Mouse (Mus musculus): ENCODE data around the gene Ace. TPM values are rescaled to one million over a fixed set of nuclear protein-coding genes. Genes with fewer than 3 reads are reported as not detected.
"Not testable (repeated sequence)": the region's sequence is repeated elsewhere in the genome, so short reads cannot be mapped to it uniquely, and the experiment has no call there.

The Ace gene
- polyA plus RNA-seq, 1 experiment from 2014 or later = 18.6 TPM

DNA sequence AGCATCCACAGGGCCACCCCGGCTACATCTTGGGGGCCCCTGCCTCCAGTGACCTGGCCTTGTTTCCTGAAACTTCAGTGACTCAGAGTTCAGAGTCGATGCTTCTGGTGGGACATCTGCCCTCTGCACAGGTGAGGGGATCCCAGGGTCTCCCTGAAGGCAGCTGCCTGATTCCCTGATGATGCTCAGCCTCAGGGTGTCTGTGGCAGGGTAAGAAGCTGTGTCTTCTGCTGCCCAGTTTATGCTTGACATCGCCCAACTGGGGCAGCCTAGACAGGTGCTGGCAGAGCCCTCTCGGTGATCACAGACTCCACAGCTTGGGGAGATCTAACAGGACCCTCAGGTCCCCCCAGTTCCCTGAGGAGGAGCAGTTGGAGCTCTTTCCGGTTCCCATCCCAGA lies 59.9 kb downstream of the Ace start:
- no peak overlapping the region for H3K4me2 ChIP-seq (ENCODE audit: low read depth, low read length)
- no peaks in the 10 kb centered on the region for H3K27me3 ChIP-seq (replicated peaks; ENCODE audit: control insufficient read depth, insufficient read depth, low read length)
- H3K4me1 ChIP-seq (ENCODE audit: control insufficient read depth, insufficient read depth, low read length) = 0 out of 2 replicates have a peak, but pooled peaks cover 3% of the 10 kb centered on the region
- H3K27ac ChIP-seq (ENCODE audit: low read length) = no peak overlapping the region
- no peak overlapping the region for H3K9ac ChIP-seq (ENCODE audit: low read depth, low read length)
- 92% methylated on average over 5 of the region's 5 CpGs for WGBS
- ATAC-seq = no peak; the same call in 1 of the 2 replicates
- H3K4me3 ChIP-seq (ENCODE audit: low read length) = no peak overlapping the region
- no peaks in the 10 kb centered on the region for H3K9me3 ChIP-seq (ENCODE audit: control insufficient read depth, low read length)
- no peaks in the 10 kb centered on the region for H3K36me3 ChIP-seq (ENCODE audit: control insufficient read depth, insufficient read depth, low read length)

DNA sequence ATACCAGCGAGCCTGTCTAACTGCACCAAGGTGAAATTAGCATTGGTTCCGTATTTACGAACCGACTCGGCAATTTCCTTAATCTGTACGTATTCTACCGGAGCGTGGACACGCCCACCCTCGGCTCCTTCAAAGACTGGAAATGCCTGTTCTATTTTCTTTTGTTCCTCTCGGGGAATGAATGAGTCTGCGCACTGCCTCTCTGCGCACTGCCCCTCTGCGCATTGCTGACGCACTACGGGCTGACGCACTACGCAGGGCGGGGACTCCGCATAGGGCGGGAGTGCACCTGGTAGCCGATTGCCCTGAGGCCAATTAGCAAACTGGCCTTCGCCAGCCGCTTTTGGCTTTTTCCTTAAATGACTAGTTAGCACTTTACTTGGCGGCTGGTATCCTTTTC lies 64.3 kb downstream of the Ace start:
- 41% methylated on average over 1 of the region's 25 CpGs for WGBS

DNA sequence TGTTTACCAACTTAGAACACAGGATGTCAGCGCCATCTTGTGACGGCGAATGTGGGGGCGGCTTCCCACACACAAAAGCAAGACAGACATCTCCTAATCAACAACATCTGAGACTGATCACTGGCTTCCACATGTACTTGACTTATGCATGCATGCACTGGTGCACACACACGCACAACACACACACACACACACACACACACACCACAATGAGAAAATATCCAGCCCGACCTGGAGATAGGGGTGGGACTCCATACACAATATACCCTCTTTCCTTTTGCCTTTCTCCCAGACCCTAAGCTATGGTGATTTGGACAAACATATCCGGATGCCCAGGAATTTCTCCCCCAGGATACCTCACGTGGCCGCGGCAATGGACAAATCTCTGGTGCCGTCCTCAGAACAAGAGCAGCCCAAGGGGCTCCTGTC lies 65.8 kb downstream of the Ace start:
- H3K9me3 ChIP-seq (ENCODE audit: control insufficient read depth, low read length) = no peaks in the 10 kb centered on the region
- H3K36me3 ChIP-seq (ENCODE audit: control insufficient read depth, insufficient read depth, low read length) = no peaks in the 10 kb centered on the region
- no peak overlapping the region for H3K4me3 ChIP-seq (ENCODE audit: low read length)
- ATAC-seq = 0 out of 2 replicates have a peak, but pooled peaks have one; percentile 14
- H3K27me3 ChIP-seq (replicated peaks; ENCODE audit: control insufficient read depth, insufficient read depth, low read length) = no peaks in the 10 kb centered on the region
- peak overlapping the region; percentile 20 for H3K27ac ChIP-seq (ENCODE audit: low read length)
- 30% methylated on average over 11 of the region's 11 CpGs for WGBS
- H3K9ac ChIP-seq (ENCODE audit: low read depth, low read length) = peak overlapping the region; percentile 51; the same call in 1 of the 2 replicates
- H3K4me1 ChIP-seq (ENCODE audit: control insufficient read depth, insufficient read depth, low read length) = peaks cover 12% of the 10 kb centered on the region
- H3K4me2 ChIP-seq (ENCODE audit: low read depth, low read length) = no peak overlapping the region

More for the DNA sequence above, 64.3 kb downstream of the Ace start:
- H3K4me3 ChIP-seq (ENCODE audit: low read length) = peak overlapping the region; percentile 37
- not testable (repeated sequence) for H3K4me1 ChIP-seq (ENCODE audit: control insufficient read depth, insufficient read depth, low read length); H3K9ac ChIP-seq (ENCODE audit: low read depth, low read length); ATAC-seq; H3K27me3 ChIP-seq (replicated peaks; ENCODE audit: control insufficient read depth, insufficient read depth, low read length); H3K4me2 ChIP-seq (ENCODE audit: low read depth, low read length); H3K9me3 ChIP-seq (ENCODE audit: control insufficient read depth, low read length); H3K27ac ChIP-seq (ENCODE audit: low read length); H3K36me3 ChIP-seq (ENCODE audit: control insufficient read depth, insufficient read depth, low read length)

GRCm38 (mm10) chr11:106034986-106035385 lies 67.2 kb downstream of the Ace start:
- no peak overlapping the region for H3K9ac ChIP-seq (ENCODE audit: low read depth, low read length)
- H3K4me2 ChIP-seq (ENCODE audit: low read depth, low read length) = no peak overlapping the region
- H3K9me3 ChIP-seq (ENCODE audit: control insufficient read depth, low read length) = no peaks in the 10 kb centered on the region
- no peak overlapping the region for H3K4me3 ChIP-seq (ENCODE audit: low read length)
- no peak for ATAC-seq
- 84% methylated on average over 9 of the region's 9 CpGs for WGBS
- H3K36me3 ChIP-seq (ENCODE audit: control insufficient read depth, insufficient read depth, low read length) = no peaks in the 10 kb centered on the region
- no peaks in the 10 kb centered on the region for H3K27me3 ChIP-seq (replicated peaks; ENCODE audit: control insufficient read depth, insufficient read depth, low read length)
- peaks cover 13% of the 10 kb centered on the region for H3K4me1 ChIP-seq (ENCODE audit: control insufficient read depth, insufficient read depth, low read length)
- H3K27ac ChIP-seq (ENCODE audit: low read length) = no peak overlapping the region

DNA sequence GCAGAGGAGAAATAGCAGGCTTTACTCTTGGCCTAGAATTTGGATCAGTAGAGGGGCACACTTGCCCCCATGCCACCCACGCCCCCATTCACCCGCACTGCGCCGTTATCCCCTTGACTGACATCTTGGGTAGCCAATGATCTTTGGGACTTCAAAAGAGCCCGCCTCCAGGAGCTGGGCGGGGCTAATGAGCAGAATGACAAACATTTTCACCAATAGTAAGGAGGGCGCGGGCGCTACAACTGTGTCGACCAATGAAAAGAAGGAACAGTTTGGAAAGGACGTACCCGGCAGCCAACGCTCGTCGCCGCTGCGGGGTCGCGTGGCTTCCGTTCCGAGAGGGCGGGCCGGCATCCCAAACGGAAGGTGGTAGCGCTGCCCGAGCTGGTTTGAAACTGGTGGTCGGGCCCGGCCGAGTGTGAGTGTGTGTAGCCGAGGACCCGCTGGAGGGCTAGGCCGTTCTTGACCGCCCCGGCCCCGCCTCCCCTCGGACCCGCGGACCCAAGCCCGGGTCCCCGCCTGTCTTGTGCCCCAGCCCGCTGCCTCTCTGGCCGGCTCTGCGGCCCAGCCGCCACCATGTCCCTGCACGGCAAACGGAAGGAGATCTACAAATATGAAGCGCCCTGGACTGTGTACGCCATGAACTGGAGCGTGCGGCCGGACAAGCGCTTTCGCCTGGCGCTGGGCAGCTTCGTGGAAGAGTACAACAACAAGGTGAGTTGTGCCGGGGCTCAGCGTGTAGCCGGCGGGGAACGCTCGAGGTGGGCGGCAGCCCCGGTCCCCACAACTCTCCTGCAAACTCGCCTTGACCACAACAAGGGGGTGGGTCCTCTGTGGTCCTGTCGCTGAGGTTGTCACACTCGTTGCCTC lies 69.0 kb downstream of the Ace start, which contains the start of gene Dcaf7:
Dcaf7 (plus strand) TSS at position 325 of the 870 bp plus-strand sequence.
- Histone ChIP-seq H3K27me3 (replicated peaks; ENCODE audit: control insufficient read depth, insufficient read depth, low read length) (no peaks in the 10 kb centered on the region), H3K9me3 (ENCODE audit: control insufficient read depth, low read length) (no peaks in the 10 kb centered on the region), H3K4me3 (ENCODE audit: low read length) (peak within 1 kb of the TSS; percentile 99), H3K9ac (ENCODE audit: low read depth, low read length) (peak within 1 kb of the TSS; percentile 97), H3K4me2 (ENCODE audit: low read depth, low read length) (peak within 1 kb of the TSS; percentile 86), H3K27ac (ENCODE audit: low read length) (peak within 1 kb of the TSS; percentile 89), H3K36me3 (ENCODE audit: control insufficient read depth, insufficient read depth, low read length) (no peaks in the 10 kb centered on the region), H3K4me1 (ENCODE audit: control insufficient read depth, insufficient read depth, low read length) (peaks cover 13% of the 10 kb centered on the region)
- peak; percentile 99 for ATAC-seq
- under 1% methylated on average over 66 of the region's 66 CpGs for WGBS

GRCm38 (mm10) chr11:106037418-106037751 lies 69.6 kb downstream of the Ace start:
- under 1% methylated on average over 13 of the region's 13 CpGs for WGBS
- no peak for ATAC-seq
- H3K4me3 ChIP-seq (ENCODE audit: low read length) = peak overlapping the region; percentile 99

More at GRCm38 (mm10) chr11:106037418-106037751, 69.6 kb downstream of the Ace start:
- Histone ChIP-seq H3K27me3 (replicated peaks; ENCODE audit: control insufficient read depth, insufficient read depth, low read length) (no peaks in the 10 kb centered on the region), H3K9ac (ENCODE audit: low read depth, low read length) (peak overlapping the region; percentile 97), H3K4me2 (ENCODE audit: low read depth, low read length) (peak overlapping the region; percentile 86), H3K4me1 (ENCODE audit: control insufficient read depth, insufficient read depth, low read length) (peaks cover 13% of the 10 kb centered on the region), H3K36me3 (ENCODE audit: control insufficient read depth, insufficient read depth, low read length) (no peaks in the 10 kb centered on the region), H3K9me3 (ENCODE audit: control insufficient read depth, low read length) (no peaks in the 10 kb centered on the region), H3K27ac (ENCODE audit: low read length) (peak overlapping the region; percentile 89)

Other genes with a start within 250 kb of the Ace start
- gene Cyb561, start 14.6 kb upstream of the Ace start, polyA plus RNA-seq (2015; fragmentation: Nextera tagmentation; extraction: Ambion mirVana) = 43.9 and 46.5 TPM in 2 replicates
- 0.07 TPM in 1 of 2 replicates, not detected in the other for gene Ace3, start 26.7 kb downstream of the Ace start, polyA plus RNA-seq (2015; fragmentation: Nextera tagmentation; extraction: Ambion mirVana)
- gene Kcnh6, start 40.2 kb downstream of the Ace start, polyA plus RNA-seq (2015; fragmentation: Nextera tagmentation; extraction: Ambion mirVana) = 2.1 and 2.6 TPM in 2 replicates
- 42.7 and 48.0 TPM in 2 replicates for gene Dcaf7, start 68.9 kb downstream of the Ace start, polyA plus RNA-seq (2015; fragmentation: Nextera tagmentation; extraction: Ambion mirVana)
- 14.0 and 17.7 TPM in 2 replicates for gene Taco1, start 98.1 kb downstream of the Ace start, polyA plus RNA-seq (2015; fragmentation: Nextera tagmentation; extraction: Ambion mirVana)
- 5.7 and 6.1 TPM in 2 replicates for gene Map3k3, start 116.7 kb downstream of the Ace start, polyA plus RNA-seq (2015; fragmentation: Nextera tagmentation; extraction: Ambion mirVana)
- not detected in 2 replicates for gene Gm10840, start 192.9 kb downstream of the Ace start, polyA plus RNA-seq (2015; fragmentation: Nextera tagmentation; extraction: Ambion mirVana)
- 80.1 and 84.3 TPM in 2 replicates for gene Limd2, start 192.9 kb downstream of the Ace start, polyA plus RNA-seq (2015; fragmentation: Nextera tagmentation; extraction: Ambion mirVana)
- 13.0 and 13.5 TPM in 2 replicates for gene Strada, start 234.2 kb downstream of the Ace start, polyA plus RNA-seq (2015; fragmentation: Nextera tagmentation; extraction: Ambion mirVana)
- 94.0 and 97.3 TPM in 2 replicates for gene Ccdc47, start 248.4 kb downstream of the Ace start, polyA plus RNA-seq (2015; fragmentation: Nextera tagmentation; extraction: Ambion mirVana)
- 54.5 and 57.5 TPM in 2 replicates for gene Ddx42, start 249.0 kb downstream of the Ace start, polyA plus RNA-seq (2015; fragmentation: Nextera tagmentation; extraction: Ambion mirVana)

All from intestine, embryonic 16.5 days (tissue).